ENCODE assay signal across 13 mouse cellular contexts in the genomic region with DNA sequence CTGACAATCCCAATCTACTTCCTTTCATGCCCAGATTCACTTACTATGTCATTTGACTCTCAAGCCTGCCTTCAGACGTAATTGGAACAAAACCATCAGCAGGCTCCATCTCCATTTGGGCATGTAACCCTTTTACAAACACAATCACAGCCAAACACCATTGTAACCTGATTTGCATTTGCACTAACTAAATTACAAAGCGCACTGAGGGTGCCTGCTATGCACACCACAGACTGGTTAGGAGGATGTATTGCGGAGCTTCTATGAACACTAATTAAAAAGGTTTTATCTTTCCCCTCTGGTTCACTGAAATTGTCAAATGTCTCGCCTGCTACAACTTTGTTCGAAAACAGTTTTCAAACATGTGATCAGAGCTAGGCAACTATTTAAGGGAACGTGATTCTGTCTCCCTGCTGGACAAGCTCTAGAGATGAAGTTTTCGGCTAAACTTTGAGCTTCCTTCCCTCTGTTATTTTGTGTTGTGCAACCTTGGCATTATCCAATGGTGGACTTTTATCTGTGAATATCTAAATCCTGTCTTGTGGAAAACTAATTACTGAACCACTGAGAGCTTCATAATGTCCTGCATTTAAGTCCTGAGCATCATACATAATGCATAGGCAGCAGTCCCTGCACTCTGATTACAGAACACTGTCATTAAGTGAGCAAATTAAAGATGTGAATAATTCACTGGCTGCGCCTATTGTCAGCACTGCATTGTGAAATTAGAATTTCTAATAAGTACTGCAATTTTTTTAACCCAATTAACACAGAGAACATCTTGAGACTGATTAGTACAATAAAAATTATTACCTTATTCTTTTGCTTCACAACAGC.
DNase-seq lines count a peak whose midpoint lies in the region; ATAC-seq and TF ChIP-seq lines count a peak whose summit lies in the region.
"Had no signal": no experiment of that assay in that cellular context is flagged by ENCODE, and none has a peak within 500 bp of the region (broad histone marks: within the 10 kb centered on the region; RNA-seq: fewer than 3 reads in every experiment).

No protein-coding gene starts in this region.

- WGBS in neural tube, embryonic 11.5 days, result 50% methylated on average over 8 of the region's 8 CpGs
- 43% methylated on average over 8 of the region's 8 CpGs for WGBS in hindbrain, embryonic 11.5 days
- 14% methylated on average over 8 of the region's 8 CpGs for WGBS in midbrain, embryonic 14.5 days
- 73% methylated on average over 8 of the region's 8 CpGs for WGBS in heart, adult 2 months

- H3K4me1 ChIP-seq in neural tube, embryonic 11.5 days (ENCODE audit: control insufficient read depth, insufficient read depth, low read length), result no peaks in the 10 kb centered on the region
- no peaks in the 10 kb centered on the region for H3K4me1 ChIP-seq in hindbrain, embryonic 11.5 days (replicated peaks; ENCODE audit: control insufficient read depth, insufficient read depth, low read length)
- H3K4me1 ChIP-seq in midbrain, embryonic 14.5 days (ENCODE audit: control insufficient read depth, insufficient read depth, low read length), result peaks cover 4% of the 10 kb centered on the region; the same call in 1 of the 2 replicates
- H3K4me1 ChIP-seq in heart, adult 2 months (ENCODE audit: control insufficient read depth, insufficient read depth, low read length), result no peaks in the 10 kb centered on the region
- H3K4me1 ChIP-seq: embryonic facial prominence, embryonic 12.5 days; heart, embryonic 13.5 days; liver, embryonic 12.5 days had no signal

- H3K27ac ChIP-seq in neural tube, embryonic 11.5 days (ENCODE audit: low read depth, low read length), result no peak overlapping the region
- H3K27ac ChIP-seq in hindbrain, embryonic 11.5 days (ENCODE audit: low read depth, low read length), result no peak overlapping the region
- H3K27ac ChIP-seq in midbrain, embryonic 14.5 days (replicated peaks; ENCODE audit: low read depth, low read length), result no peak overlapping the region
- no peak overlapping the region for H3K27ac ChIP-seq in heart, adult 2 months
- H3K27ac ChIP-seq: embryonic facial prominence, embryonic 12.5 days; heart, embryonic 13.5 days; liver, embryonic 12.5 days had no signal

- no peak for TF ChIP-seq CTCF in heart, adult 2 months (IDR thresholded peaks at IDR 0.05)

- peak; percentile 12 for DNase-seq in neural tube, embryonic 11.5 days (ENCODE audit: low spot score)
- no peak for DNase-seq in neural tube, embryonic 10.5 days (ENCODE audit: extremely low spot score, low spot score)
- peak; percentile 18 for DNase-seq in hindbrain, embryonic 11.5 days (ENCODE audit: low spot score)
- DNase-seq in midbrain, embryonic 14.5 days, result peak; percentile 63
- DNase-seq in heart, adult 2 months, result no peak
- DNase-seq in liver, result no peak
- no peak for DNase-seq in thymus, postnatal 0 days (ENCODE audit: low spot score)
- DNase-seq: kidney, postnatal 36 days; lung, postnatal 14 days had no signal

- no peaks in the 10 kb centered on the region for H3K36me3 ChIP-seq in neural tube, embryonic 11.5 days (ENCODE audit: control insufficient read depth, insufficient read depth, low read length)
- no peaks in the 10 kb centered on the region for H3K36me3 ChIP-seq in hindbrain, embryonic 11.5 days (ENCODE audit: control insufficient read depth, insufficient read depth, low read length)
- H3K36me3 ChIP-seq in midbrain, embryonic 14.5 days (ENCODE audit: control insufficient read depth, insufficient read depth, low read length), result no peaks in the 10 kb centered on the region
- H3K36me3 ChIP-seq in heart, adult 2 months (ENCODE audit: control insufficient read depth, insufficient read depth, low read length), result no peaks in the 10 kb centered on the region
- H3K36me3 ChIP-seq: embryonic facial prominence, embryonic 12.5 days; heart, embryonic 13.5 days; liver, embryonic 12.5 days had no signal

- ATAC-seq in neural tube, embryonic 11.5 days (ENCODE audit: insufficient read depth, low FRiP score, low TSS enrichment), result peak; percentile 82
- ATAC-seq in hindbrain, embryonic 11.5 days (ENCODE audit: low FRiP score), result peak; percentile 92
- ATAC-seq in midbrain, embryonic 14.5 days (ENCODE audit: low FRiP score, low TSS enrichment), result peak; percentile 79
- ATAC-seq: inflammation-experienced regulatory T-cells, adult 6 months; liver, embryonic 12.5 days had no signal

- TF ChIP-seq POLR2A in heart, adult 2 months (IDR thresholded peaks at IDR 0.05; ENCODE audit: insufficient read depth, low read depth, low read length), result no peak

- intact Hi-C loops in heart, adult 2 months (cut with DNase I), result no loop called here

- no peaks in the 10 kb centered on the region for H3K79me2 ChIP-seq in heart, adult 2 months (replicated peaks; ENCODE audit: control insufficient read depth, insufficient read depth, low read length)

- no peaks in the 10 kb centered on the region for H3K27me3 ChIP-seq in neural tube, embryonic 11.5 days (ENCODE audit: control insufficient read depth, insufficient read depth, low read length)
- no peaks in the 10 kb centered on the region for H3K27me3 ChIP-seq in hindbrain, embryonic 11.5 days (ENCODE audit: control insufficient read depth, insufficient read depth, low read length)
- no peaks in the 10 kb centered on the region for H3K27me3 ChIP-seq in midbrain, embryonic 14.5 days (ENCODE audit: control insufficient read depth, insufficient read depth, low read length)
- no peaks in the 10 kb centered on the region for H3K27me3 ChIP-seq in heart, adult 2 months (ENCODE audit: control insufficient read depth, insufficient read depth, low read length)
- H3K27me3 ChIP-seq: embryonic facial prominence, embryonic 12.5 days; heart, embryonic 13.5 days; liver, embryonic 12.5 days had no signal

- TF ChIP-seq EP300 in heart, adult 2 months (IDR thresholded peaks at IDR 0.05; ENCODE audit: insufficient read depth, low read depth, low read length), result no peak

- H3K4me2 ChIP-seq in neural tube, embryonic 11.5 days (ENCODE audit: low read depth), result no peak overlapping the region
- no peak overlapping the region for H3K4me2 ChIP-seq in hindbrain, embryonic 11.5 days (replicated peaks; ENCODE audit: low read depth, low read length)
- H3K4me2 ChIP-seq in midbrain, embryonic 14.5 days (ENCODE audit: low read length), result peak overlapping the region; percentile 50
- H3K4me2 ChIP-seq: embryonic facial prominence, embryonic 12.5 days; heart, embryonic 13.5 days; liver, embryonic 12.5 days had no signal

- H3K9ac ChIP-seq in neural tube, embryonic 11.5 days (ENCODE audit: low read length), result no peak overlapping the region
- no peak overlapping the region for H3K9ac ChIP-seq in hindbrain, embryonic 11.5 days (ENCODE audit: low read depth, low read length)
- H3K9ac ChIP-seq in midbrain, embryonic 14.5 days (replicated peaks; ENCODE audit: low read length), result no peak overlapping the region
- no peak overlapping the region for H3K9ac ChIP-seq in heart, adult 2 months (ENCODE audit: low read depth, low read length)
- H3K9ac ChIP-seq: embryonic facial prominence, embryonic 12.5 days; heart, embryonic 13.5 days; liver, embryonic 12.5 days had no signal

- no peaks in the 10 kb centered on the region for H3K9me3 ChIP-seq in neural tube, embryonic 11.5 days (ENCODE audit: control insufficient read depth, low read length)
- no peaks in the 10 kb centered on the region for H3K9me3 ChIP-seq in hindbrain, embryonic 11.5 days (ENCODE audit: control insufficient read depth, low read length)
- no peaks in the 10 kb centered on the region for H3K9me3 ChIP-seq in midbrain, embryonic 14.5 days (ENCODE audit: control insufficient read depth, low read length)
- H3K9me3 ChIP-seq: embryonic facial prominence, embryonic 12.5 days; heart, embryonic 13.5 days; liver, embryonic 12.5 days had no signal

- H3K4me3 ChIP-seq in neural tube, embryonic 11.5 days (ENCODE audit: low read depth, low read length), result no peak overlapping the region
- H3K4me3 ChIP-seq in hindbrain, embryonic 11.5 days (ENCODE audit: low read depth, low read length), result no peak overlapping the region
- H3K4me3 ChIP-seq in midbrain, embryonic 14.5 days (replicated peaks; ENCODE audit: low read depth, low read length), result peak overlapping the region; percentile 34
- no peak overlapping the region for H3K4me3 ChIP-seq in heart, adult 2 months
- H3K4me3 ChIP-seq: embryonic facial prominence, embryonic 12.5 days; heart, embryonic 13.5 days; liver, embryonic 12.5 days had no signal

Comparison
In these comparisons a context has a peak if more than half of its experiments do, and no peak if none do; other contexts are left out.
1. DNase-seq: peak in neural tube, embryonic 11.5 days (single experiment), hindbrain, embryonic 11.5 days (single experiment) and midbrain, embryonic 14.5 days (single experiment); none in neural tube, embryonic 10.5 days (single experiment), heart, adult 2 months (0 of 2), liver (single experiment) and thymus, postnatal 0 days (single experiment).
2. Peak in every context shown above with its lines, with median percentiles within 50 percentile points of each other: ATAC-seq.